Comparison of ENCODE assay signal across 24 mouse cellular contexts in genomic region chr8:47979876-47980275, GRCm38 (mm10).
"Had no signal": no experiment of that assay in that cellular context is flagged by ENCODE, and none has a peak within 500 bp of the region (broad histone marks: within the 10 kb centered on the region; RNA-seq: fewer than 3 reads in every experiment).

No protein-coding gene starts in this region.

- H3K27me3 ChIP-seq: limb, embryonic 13.5 days; liver, embryonic 12.5 days; liver, embryonic 15.5 days; lung, embryonic 15.5 days; megakaryocyte, embryonic 14.5 days; midbrain, embryonic 13.5 days; neural tube, embryonic 12.5 days; neural tube, embryonic 15.5 days had no signal

- H3K4me3 ChIP-seq: layer of hippocampus, adult 2 months; limb, embryonic 10.5 days; limb, embryonic 13.5 days; liver, embryonic 12.5 days; liver, embryonic 15.5 days; lung, embryonic 15.5 days; megakaryocyte, embryonic 14.5 days; midbrain, embryonic 10.5 days; midbrain, embryonic 13.5 days; neural tube, embryonic 12.5 days; neural tube, embryonic 15.5 days had no signal

- H3K27ac ChIP-seq: layer of hippocampus, adult 2 months; limb, embryonic 10.5 days; limb, embryonic 13.5 days; liver, embryonic 12.5 days; liver, embryonic 15.5 days; lung, embryonic 15.5 days; midbrain, embryonic 10.5 days; midbrain, embryonic 13.5 days; neural tube, embryonic 12.5 days; neural tube, embryonic 15.5 days; stomach, postnatal 0 days had no signal

- H3K9ac ChIP-seq: limb, embryonic 13.5 days; liver, embryonic 12.5 days; liver, embryonic 15.5 days; lung, embryonic 15.5 days; midbrain, embryonic 13.5 days; neural tube, embryonic 12.5 days; neural tube, embryonic 15.5 days had no signal

- H3K9me3 ChIP-seq: limb, embryonic 10.5 days; limb, embryonic 13.5 days; liver, embryonic 12.5 days; liver, embryonic 15.5 days; lung, embryonic 15.5 days; midbrain, embryonic 10.5 days; midbrain, embryonic 13.5 days; neural tube, embryonic 15.5 days had no signal

- H3K4me2 ChIP-seq: limb, embryonic 13.5 days; liver, embryonic 12.5 days; liver, embryonic 15.5 days; lung, embryonic 15.5 days; midbrain, embryonic 13.5 days; neural tube, embryonic 12.5 days; neural tube, embryonic 15.5 days had no signal

- H3K36me3 ChIP-seq: liver, embryonic 12.5 days; liver, embryonic 15.5 days; lung, embryonic 15.5 days; neural tube, embryonic 12.5 days; neural tube, embryonic 15.5 days had no signal

- DNase-seq: layer of hippocampus, adult 9-11 months; liver; lung, adult 18-20 months; lung, postnatal 10 days; lung, postnatal 36 days; right cerebral cortex, adult 18-20 months; right cerebral cortex, postnatal 14 days; right cerebral cortex, postnatal 4 days; thymus, postnatal 25 days had no signal

- ATAC-seq: hindbrain, embryonic 16.5 days; intestine, embryonic 16.5 days; liver, embryonic 12.5 days; midbrain, embryonic 13.5 days; midbrain, embryonic 16.5 days had no signal
